Mouse (Mus musculus) mouse trophoblast stem cell (cell line): Measurements from ENCODE around the gene Cx3cr1.

ENCODE experiments used
- in situ Hi-C, 2 experiments: fragments of 300-500 bp; cut with MseI, MboI; formaldehyde crosslinking; loops; 2 replicates in 1 of 2; 3 replicates in 1 of 2; pipeline ENCODE4 v1.15.1; 2025

Gene Cx3cr1

GRCm38 (mm10) chr9:119948804-119949203 is 120.9 kb downstream of the Cx3cr1 start:
- in situ Hi-C loops, result no loop called here

DNA sequence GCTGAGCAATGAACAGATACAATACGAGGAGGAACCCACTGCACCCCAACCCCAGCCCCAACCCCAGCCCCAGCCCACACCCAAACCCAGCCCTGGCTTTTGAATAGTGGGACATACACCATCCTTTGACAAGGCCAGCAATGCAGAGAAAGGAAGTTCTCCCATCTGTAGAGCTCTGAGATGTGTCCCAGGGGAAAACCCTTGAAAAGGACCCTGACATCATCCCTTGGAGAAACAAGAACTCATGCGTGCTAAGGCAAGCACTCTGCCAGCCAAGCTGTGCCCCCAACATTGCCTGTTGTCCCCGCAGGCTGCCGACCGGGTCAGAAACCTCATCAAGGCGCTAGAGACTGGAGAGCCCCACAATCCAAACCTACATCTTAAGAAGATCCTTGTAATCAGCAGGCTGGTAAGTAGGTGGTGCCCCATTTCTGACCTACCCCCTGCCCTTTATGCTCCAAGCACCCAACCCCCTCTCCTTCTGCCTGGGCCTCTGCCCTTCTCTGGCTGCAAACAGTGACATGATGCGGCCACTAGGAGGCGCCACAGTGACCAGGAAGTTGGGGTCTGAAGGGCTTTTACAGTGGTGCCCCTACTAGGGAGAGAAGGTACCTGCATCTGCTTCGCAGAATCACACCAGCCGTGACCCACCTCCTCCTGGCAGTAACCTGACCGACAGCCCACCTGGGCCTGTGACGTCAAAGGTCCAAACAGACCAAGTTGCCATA is 124.3 kb downstream of the Cx3cr1 start:
- in situ Hi-C loops, result no loop called here

DNA sequence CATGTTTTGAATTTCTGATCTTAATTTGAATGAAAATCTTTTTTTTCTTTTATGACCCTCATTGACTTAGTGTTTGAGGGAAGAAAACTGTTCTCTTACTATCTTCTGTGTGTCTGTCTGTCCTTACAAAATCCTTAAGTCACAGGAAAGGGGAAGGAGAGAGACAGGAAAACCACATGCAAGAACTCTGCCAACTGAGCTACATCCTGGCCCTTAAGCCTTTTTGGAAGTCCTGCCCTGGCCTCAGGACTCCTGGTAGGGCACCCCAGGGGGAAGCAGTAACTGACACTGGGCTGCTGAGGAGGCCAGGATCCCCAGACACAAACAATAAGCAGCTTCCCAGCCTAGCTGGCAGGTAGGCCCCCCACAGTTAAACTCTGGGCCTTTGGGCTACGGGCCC is 126.4 kb downstream of the Cx3cr1 start:
- in situ Hi-C loops, result no loop called here

GRCm38 (mm10) chr9:119941861-119942260 is 127.8 kb downstream of the Cx3cr1 start:
- in situ Hi-C loops, result no loop called here

DNA sequence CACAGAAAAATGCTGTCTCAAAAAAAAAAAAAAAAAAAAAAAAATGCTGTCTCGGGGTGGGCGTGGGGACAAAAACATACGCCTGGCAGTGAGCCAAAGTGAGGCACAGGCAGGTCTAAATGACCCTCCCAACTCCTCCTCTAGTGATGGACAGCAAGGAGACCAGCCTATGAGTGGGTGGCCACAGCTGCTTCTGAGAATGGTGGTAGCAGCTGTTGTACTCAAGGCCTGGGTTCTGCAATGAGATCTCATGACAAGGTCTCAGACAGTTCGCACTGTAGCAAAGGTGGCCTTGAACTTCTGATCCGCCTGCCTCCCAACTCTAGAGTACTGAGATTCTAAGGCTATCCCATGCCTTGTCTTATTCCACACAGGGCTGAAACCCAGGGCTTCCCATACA is 128.3 kb downstream of the Cx3cr1 start:
- in situ Hi-C loops, result no loop called here

DNA sequence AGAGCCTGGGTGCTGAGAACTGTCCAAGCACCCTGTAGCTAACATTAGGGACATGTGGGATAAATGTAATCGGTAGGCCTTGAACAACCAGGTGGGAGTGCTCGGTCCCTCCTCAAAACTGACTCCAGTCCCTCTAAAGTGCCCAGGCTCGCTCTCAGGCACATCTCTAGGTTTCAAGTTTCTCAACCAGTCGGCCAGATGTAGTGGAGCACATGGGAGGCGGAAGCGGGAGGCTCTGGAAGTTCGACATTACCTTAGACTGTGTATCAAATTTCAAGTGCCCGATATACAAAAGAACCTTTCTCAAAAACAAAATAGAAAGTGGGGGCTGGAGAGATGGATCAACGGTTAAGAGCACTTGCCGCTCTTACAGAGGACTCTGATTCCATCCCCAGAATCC is 130.0 kb downstream of the Cx3cr1 start:
- in situ Hi-C loops, result no loop called here

GRCm38 (mm10) chr9:119938496-119938895 is 131.2 kb downstream of the Cx3cr1 start:
- in situ Hi-C loops, result no loop called here

DNA sequence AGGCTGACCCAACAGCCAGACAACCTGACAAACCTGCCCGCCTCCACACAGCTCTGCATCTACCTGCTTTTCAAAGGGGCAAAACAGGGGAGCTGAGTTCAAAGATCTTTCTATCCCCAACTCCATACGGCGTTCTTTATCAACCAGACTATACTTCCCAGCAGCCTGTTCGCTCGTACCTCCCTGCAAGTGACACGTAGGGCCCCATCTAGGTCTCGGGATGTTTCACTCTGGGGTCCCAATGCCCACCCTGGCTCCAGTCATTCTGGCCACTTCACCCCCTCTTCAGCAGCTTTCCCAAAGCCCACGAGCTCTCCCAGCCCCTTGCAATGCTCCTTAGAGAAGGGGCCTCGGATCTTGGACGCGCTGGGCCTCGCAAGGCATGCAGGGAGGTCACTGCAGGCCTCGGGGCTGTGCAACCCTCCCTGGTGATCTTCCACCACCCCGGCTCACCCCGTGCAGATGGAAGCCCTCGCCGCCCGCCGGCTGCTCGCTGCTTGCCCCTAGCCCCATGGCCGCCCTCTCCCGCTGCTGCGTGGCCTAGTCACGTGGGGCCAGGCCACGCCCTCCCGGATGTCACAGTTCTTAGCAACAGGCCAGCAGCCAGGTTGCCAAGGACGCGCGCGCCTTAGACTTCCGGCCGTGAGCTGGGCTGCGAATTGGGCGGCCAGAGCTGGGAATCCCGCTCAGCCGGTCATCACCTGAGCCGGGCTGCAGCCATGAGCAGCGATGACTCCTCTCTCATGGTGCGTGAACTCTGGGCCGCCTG is 132.5 kb downstream of the Cx3cr1 start, which contains the start of the genes Gorasp1 and Ttc21a:
Gene Gorasp1 (minus strand): TSS at position 561 of the 769 bp plus-strand sequence.
Gene Ttc21a (plus strand): TSS at position 602 of the 769 bp plus-strand sequence.
- in situ Hi-C loops, result no loop called here

DNA sequence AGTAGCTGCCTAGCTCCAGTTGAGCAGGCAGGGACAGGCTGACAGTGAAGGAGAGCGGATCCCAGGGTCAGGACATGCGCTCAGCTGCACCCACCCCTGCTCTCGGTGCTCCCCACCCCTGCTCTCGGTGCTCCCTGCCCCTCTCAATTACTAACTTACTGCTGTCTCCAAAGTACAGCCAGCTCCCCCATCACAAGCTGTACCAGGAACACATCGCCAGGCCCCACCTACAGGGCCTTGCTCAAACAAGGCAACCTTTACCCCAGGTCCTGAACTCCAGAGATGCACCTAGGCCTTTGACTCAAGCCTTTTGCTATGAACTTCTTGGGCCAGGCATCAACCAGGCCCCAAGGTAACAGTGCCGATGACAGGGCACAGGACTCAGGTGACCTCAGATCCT is 136.0 kb downstream of the Cx3cr1 start:
- in situ Hi-C loops, result no loop called here

GRCm38 (mm10) chr9:119932358-119932757 is 137.3 kb downstream of the Cx3cr1 start:
- in situ Hi-C loops, result no loop called here

DNA sequence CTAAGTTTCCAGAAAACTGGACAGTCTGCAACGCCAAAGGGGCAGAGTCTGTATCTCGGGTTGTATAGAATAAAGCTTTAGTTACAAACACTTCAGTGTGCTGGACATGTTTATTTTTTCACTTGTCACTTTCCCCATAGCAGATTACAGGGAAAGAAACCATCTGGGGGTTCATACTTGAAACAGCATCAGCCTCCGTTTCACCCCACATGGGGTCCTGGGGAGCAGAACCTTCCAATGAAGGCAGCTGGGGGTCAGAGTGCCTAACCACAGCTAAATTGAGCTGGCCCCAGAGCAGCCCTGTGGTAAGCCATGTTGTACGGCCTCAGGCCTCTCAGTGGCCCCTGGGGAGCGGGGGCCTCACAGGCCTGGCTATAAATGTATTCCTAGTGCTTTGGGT is 143.2 kb downstream of the Cx3cr1 start:
- in situ Hi-C loops, result no loop called here

- in situ Hi-C loops, result no loop called here
Measured at GRCm38 (mm10) chr9:119925729-119926128, 143.9 kb downstream of the Cx3cr1 start.

- in situ Hi-C loops, result no loop called here
Measured at GRCm38 (mm10) chr9:119925120-119925657, 144.5 kb downstream of the Cx3cr1 start.

- in situ Hi-C loops, result no loop called here
Measured at GRCm38 (mm10) chr9:119923462-119923861, 146.2 kb downstream of the Cx3cr1 start.

GRCm38 (mm10) chr9:119919858-119920257 is 149.8 kb downstream of the Cx3cr1 start:
- in situ Hi-C loops, result no loop called here

- in situ Hi-C loops, result no loop called here
Measured at GRCm38 (mm10) chr9:119913087-119913838, 156.4 kb downstream of the Cx3cr1 start.

- in situ Hi-C loops, result no loop called here
Measured at GRCm38 (mm10) chr9:119909931-119910330, 159.7 kb downstream of the Cx3cr1 start.

- in situ Hi-C loops, result no loop called here
Measured at GRCm38 (mm10) chr9:119908708-119909107, 161.0 kb downstream of the Cx3cr1 start.

- in situ Hi-C loops, result no loop called here
Measured at GRCm38 (mm10) chr9:119902410-119903151, 167.1 kb downstream of the Cx3cr1 start.

GRCm38 (mm10) chr9:119899446-119899845 is 170.2 kb downstream of the Cx3cr1 start:
- in situ Hi-C loops, result no loop called here

- in situ Hi-C loops, result no loop called here
Measured at GRCm38 (mm10) chr9:119895040-119895721, 174.5 kb downstream of the Cx3cr1 start.
